10 mouse cellular contexts compared by ENCODE assay signal in the genomic region with DNA sequence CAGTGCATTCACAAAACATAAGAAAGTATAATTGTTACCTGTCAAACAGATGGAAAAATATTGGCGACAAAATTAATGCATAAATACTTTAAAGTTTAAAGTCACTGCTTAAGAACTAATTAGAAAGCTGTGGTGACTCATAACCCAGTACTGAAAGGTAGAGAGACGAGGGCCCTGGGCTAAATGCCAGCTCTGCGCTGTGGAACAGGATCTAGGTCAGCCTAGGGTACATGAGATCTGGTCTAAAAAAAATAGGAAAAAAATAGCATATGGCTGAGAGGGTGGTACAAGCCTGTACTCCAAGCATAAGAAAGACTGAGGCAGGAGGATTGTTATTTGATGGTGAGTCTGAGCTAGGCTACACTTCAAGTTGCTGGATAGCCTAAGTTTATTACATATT. TPM values are rescaled to one million over a fixed set of nuclear protein-coding genes. Genes with fewer than 3 reads are reported as not detected.
DNase-seq lines count a peak whose midpoint lies in the region; TF ChIP-seq lines count a peak whose summit lies in the region.
"Had no signal": no experiment of that assay in that cellular context is flagged by ENCODE, and none has a peak within 500 bp of the region (broad histone marks: within the 10 kb centered on the region; RNA-seq: fewer than 3 reads in every experiment).

No protein-coding gene starts in this region.

- no peak overlapping the region for H3K27ac ChIP-seq in gastrocnemius, adult 2 months
- H3K27ac ChIP-seq: layer of hippocampus, adult 2 months; liver, embryonic 14.5 days had no signal

- intact Hi-C loops in gastrocnemius, adult 2 months (cut with DNase I) = no loop called here

- TF ChIP-seq CTCF in gastrocnemius, adult 2 months (IDR thresholded peaks at IDR 0.05) = no peak

- DNase-seq in gastrocnemius, adult 2 months = peak; percentile 57
- no peak for DNase-seq in gastrocnemius, postnatal 4 days (ENCODE audit: low spot score in 2 of 2)
- peak; percentile 27 for DNase-seq in 3T3-L1 (ENCODE audit: low read depth, low spot score)
- DNase-seq in adrenal gland, adult 18-20 months (ENCODE audit: low spot score in 2 of 2) = peak; percentile 56 to 61
- DNase-seq in cerebellum, postnatal 25 days = peak; percentile 80 to 90
- no peak for DNase-seq in thymus, postnatal 4 days
- DNase-seq in layer of hippocampus, postnatal 36 days = no peak
- DNase-seq in heart, adult 8-10 months (ENCODE audit: low spot score) = no peak

- no peak overlapping the region for H3K4me3 ChIP-seq in gastrocnemius, adult 2 months
- H3K4me3 ChIP-seq: layer of hippocampus, adult 2 months had no signal

RNA-seq across cellular contexts. Expression of gene Phc3, which starts 17.6 kb away (rescaled TPM):
- 10 to 100 TPM; 12.7 to 13.9 TPM for total RNA-seq in gastrocnemius, adult 2 months (2021)
- 10 to 100 TPM; 23.1 to 25.1 TPM for total RNA-seq in gastrocnemius, postnatal 4 days (2021)
- total RNA-seq in adrenal gland, adult 18-20 months (2021) = 10 to 100 TPM; 30.6 to 31.9 TPM
- total RNA-seq in layer of hippocampus, postnatal 36 days (2021) = 10 to 100 TPM; 41.6 to 45.3 TPM
- 10 to 100 TPM; 15.4 to 19.3 (median 17.6) TPM for total RNA-seq in heart, adult 8-10 months (2022)

RNA-seq across cellular contexts. Expression of gene Prkci, which starts 43.9 kb away (rescaled TPM):
- 1 to 10 TPM; 4.3 to 6.3 TPM for total RNA-seq in gastrocnemius, adult 2 months (2021)
- total RNA-seq in gastrocnemius, postnatal 4 days (2021) = 10 to 100 TPM; 31.9 to 34.7 TPM
- 10 to 100 TPM; 42.8 TPM for total RNA-seq in adrenal gland, adult 18-20 months (2021)
- 10 to 100 TPM; 62.9 to 67.3 TPM for total RNA-seq in layer of hippocampus, postnatal 36 days (2021)
- 10 to 100 TPM in 3 of 4 experiments, 1 to 10 TPM in 1; 9.5 to 11.9 (median 10.7) TPM for total RNA-seq in heart, adult 8-10 months (2022)

Comparison
In these comparisons a context has a peak if more than half of its experiments do, and no peak if none do; other contexts are left out.
1. DNase-seq: peak in gastrocnemius, adult 2 months (single experiment), 3T3-L1 (single experiment), adrenal gland, adult 18-20 months (2 of 2) and cerebellum, postnatal 25 days (2 of 2); none in gastrocnemius, postnatal 4 days (0 of 2), thymus, postnatal 4 days (single experiment), layer of hippocampus, postnatal 36 days (0 of 2) and heart, adult 8-10 months (single experiment).